Mouse (Mus musculus) E14TG2a.4 (cell line): ENCODE results near the gene Aff3.

Experiments
- CTCF ChIP-seq: conservative IDR thresholded peaks from 2 replicates; pipeline ENCODE4 v1.5.1; 2014; ENCODE audit warnings: low read length
- NANOG ChIP-seq: IDR thresholded peaks from 2 replicates; pipeline ENCODE4 v1.6.1; 2014; ENCODE audit warnings: borderline replicate concordance, low read length, mixed read lengths

GRCm38 (mm10) chr1:38286551-38286950 lies 378.2 kb downstream of the Aff3 start:
- no peak for TF ChIP-seq CTCF
- TF ChIP-seq NANOG, result no peak
